Mouse (Mus musculus): ENCODE results near the gene Brcc3. TPM values are rescaled to one million over a fixed set of nuclear protein-coding genes. Genes with fewer than 3 reads are reported as not detected.

Gene Brcc3
- polyA plus RNA-seq, 1 experiment from 2014 or later: 75.6 TPM

Other genes starting within 250 kb of the Brcc3 start
- gene Fundc2, start 34.2 kb upstream of the Brcc3 start, polyA plus RNA-seq (2014; fragmentation: Nextera tagmentation; extraction: Ambion mirVana): 54.1 and 57.9 TPM in 2 replicates
- 0.93 and 1.2 TPM in 2 replicates for gene F8, start 34.0 kb upstream of the Brcc3 start, polyA plus RNA-seq (2014; fragmentation: Nextera tagmentation; extraction: Ambion mirVana)
- 23.3 and 26.2 TPM in 2 replicates for gene Cmc4, start within 50 bp of the Brcc3 start, polyA plus RNA-seq (2014; fragmentation: Nextera tagmentation; extraction: Ambion mirVana)
- 7.1 and 9.4 TPM in 2 replicates for gene Mtcp1, start within 50 bp of the Brcc3 start, polyA plus RNA-seq (2014; fragmentation: Nextera tagmentation; extraction: Ambion mirVana)
- gene Vbp1, start 97.7 kb downstream of the Brcc3 start, polyA plus RNA-seq (2014; fragmentation: Nextera tagmentation; extraction: Ambion mirVana): 212 and 232 TPM in 2 replicates
- 8.2 and 8.9 TPM in 2 replicates for gene Rab39b, start 161.6 kb downstream of the Brcc3 start, polyA plus RNA-seq (2014; fragmentation: Nextera tagmentation; extraction: Ambion mirVana)